Mouse (Mus musculus) cortical plate, adult 2 months (tissue): ENCODE results near the gene Tbc1d10a. TPM values are rescaled to one million over a fixed set of nuclear protein-coding genes. Genes with fewer than 3 reads are reported as not detected.

ENCODE experiments used
- H3K27ac ChIP-seq: fragments of 200-500 bp; 2 replicates; pipeline ENCODE4 v1.5.1; 2012; ENCODE audit warnings: low read length, control low read depth, inconsistent platforms; ENCODE audit not compliant: insufficient read depth
- H3K4me1 ChIP-seq: fragments of 200-500 bp; 2 replicates; pipeline ENCODE4 v1.6.1; 2011; ENCODE audit warnings: low read length; ENCODE audit not compliant: control insufficient read depth, insufficient read depth
- H3K4me3 ChIP-seq: fragments of 200-500 bp; 2 replicates; pipeline ENCODE4 v1.5.1; 2011; ENCODE audit warnings: mild to moderate bottlenecking, low read length, control low read depth; ENCODE audit not compliant: insufficient read depth
- CTCF ChIP-seq: fragments of 200-500 bp; IDR thresholded peaks from 2 replicates; pipeline ENCODE4 v1.5.1; 2011; ENCODE audit warnings: mild to moderate bottlenecking, control low read depth, low read length; ENCODE audit not compliant: insufficient read depth; ENCODE audit errors: extremely low read depth
- POLR2A ChIP-seq: fragments of 200-500 bp; IDR thresholded peaks from 2 replicates; pipeline ENCODE4 v1.6.1; 2011; ENCODE audit warnings: mild to moderate bottlenecking, low read length, control low read depth; ENCODE audit not compliant: insufficient read depth; ENCODE audit errors: extremely low read depth
- polyA plus RNA-seq: library from polyadenylated mRNA; depleted of rRNA; stranded (reverse); fragments of >200 nt; gene quantifications from 2 replicates; pipeline ENCODE4 v1.2.3, GENCODE M21; 2012

Gene Tbc1d10a
- polyA plus RNA-seq, 1 experiment = 49.6 TPM

- no peak overlapping the region for H3K4me3 ChIP-seq
Measured at GRCm38 (mm10) chr11:4149886-4150285, 36.7 kb upstream of the Tbc1d10a start.

DNA sequence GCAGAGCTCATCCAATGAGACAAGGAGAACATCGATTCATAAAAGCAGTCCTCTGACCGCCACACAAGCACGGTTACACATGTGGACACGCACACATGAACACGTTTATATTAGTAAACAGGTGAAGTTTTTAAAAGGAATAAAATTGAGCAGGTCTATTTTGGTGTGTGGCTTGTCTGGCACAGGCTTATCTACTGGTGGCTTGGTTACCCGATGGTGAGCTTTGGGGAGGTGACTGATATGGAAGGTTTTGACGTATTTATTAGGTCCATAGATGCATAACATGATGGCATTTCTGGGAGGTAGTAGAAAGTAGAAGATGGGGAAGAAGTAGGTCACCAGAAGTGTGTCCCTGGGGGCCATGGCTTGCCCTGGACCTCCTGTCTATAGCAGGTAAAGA is 32.9 kb upstream of the Tbc1d10a start:
- Histone ChIP-seq H3K4me1 (no peaks in the 10 kb centered on the region), H3K27ac (no peak overlapping the region), H3K4me3 (no peak overlapping the region)
- TF ChIP-seq CTCF (no peak), POLR2A (no peak)

More at GRCm38 (mm10) chr11:4149886-4150285, 36.7 kb upstream of the Tbc1d10a start:
- TF ChIP-seq CTCF (no peak), POLR2A (no peak)
- no peaks in the 10 kb centered on the region for H3K4me1 ChIP-seq
- no peak overlapping the region for H3K27ac ChIP-seq

GRCm38 (mm10) chr11:4155641-4156040 is 30.9 kb upstream of the Tbc1d10a start:
- Histone ChIP-seq H3K4me1 (peaks cover 2% of the 10 kb centered on the region), H3K4me3 (no peak overlapping the region), H3K27ac (no peak overlapping the region)
- TF ChIP-seq POLR2A (no peak), CTCF (no peak)

GRCm38 (mm10) chr11:4158676-4159075 is 27.9 kb upstream of the Tbc1d10a start:
- TF ChIP-seq POLR2A (no peak), CTCF (no peak)
- H3K4me1 ChIP-seq = peaks cover 9% of the 10 kb centered on the region
- no peak overlapping the region for H3K4me3 ChIP-seq
- H3K27ac ChIP-seq = no peak overlapping the region

GRCm38 (mm10) chr11:4159808-4160708 is 26.5 kb upstream of the Tbc1d10a start, which contains the start of the genes Ccdc157 and Sf3a1:
TSS of gene Ccdc157 (minus strand) at chr11:4160293.
TSS of gene Sf3a1 (plus strand) at chr11:4160350.
- H3K4me3 ChIP-seq = peak within 1 kb of the TSS; percentile 71
- peaks cover 15% of the 10 kb centered on the region for H3K4me1 ChIP-seq
- TF ChIP-seq POLR2A = peak; percentile 86
- no peak for TF ChIP-seq CTCF
- peak within 1 kb of the TSS; percentile 93 for H3K27ac ChIP-seq

GRCm38 (mm10) chr11:4160758-4161480 is 25.7 kb upstream of the Tbc1d10a start:
- peaks cover 15% of the 10 kb centered on the region for H3K4me1 ChIP-seq
- TF ChIP-seq CTCF (no peak), POLR2A (no peak)

GRCm38 (mm10) chr11:4164701-4165100 is 21.9 kb upstream of the Tbc1d10a start:
- no peak overlapping the region for H3K4me3 ChIP-seq

More at GRCm38 (mm10) chr11:4160758-4161480, 25.7 kb upstream of the Tbc1d10a start:
- Histone ChIP-seq H3K27ac (no peak overlapping the region), H3K4me3 (peak overlapping the region; percentile 71)

GRCm38 (mm10) chr11:4166467-4167090 is 20.0 kb upstream of the Tbc1d10a start:
- Histone ChIP-seq H3K4me3 (no peak overlapping the region), H3K27ac (no peak overlapping the region), H3K4me1 (peaks cover 9% of the 10 kb centered on the region)
- TF ChIP-seq POLR2A = no peak
- no peak for TF ChIP-seq CTCF

More at GRCm38 (mm10) chr11:4164701-4165100, 21.9 kb upstream of the Tbc1d10a start:
- Histone ChIP-seq H3K27ac (no peak overlapping the region), H3K4me1 (peaks cover 13% of the 10 kb centered on the region)
- TF ChIP-seq POLR2A = no peak
- no peak for TF ChIP-seq CTCF

DNA sequence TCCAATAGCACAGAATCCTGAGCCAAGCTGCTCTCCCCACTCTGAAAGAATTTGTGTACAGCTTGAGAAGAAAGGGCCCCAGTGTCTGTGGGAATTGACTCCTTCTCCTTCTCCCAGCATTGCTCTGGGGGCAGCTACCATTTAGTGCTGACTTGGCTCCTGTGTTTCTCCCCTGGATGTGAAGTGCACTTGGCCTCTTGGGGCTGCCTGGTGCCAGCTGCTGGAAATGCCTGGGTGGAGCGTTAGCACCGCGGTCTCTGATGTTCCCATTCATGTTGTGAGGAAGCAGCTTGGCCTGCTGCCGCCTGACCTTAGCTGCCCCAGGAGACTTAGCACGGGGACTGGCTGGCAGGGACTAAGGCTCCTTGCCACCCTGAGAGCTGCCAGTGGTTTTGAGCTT is 12.0 kb upstream of the Tbc1d10a start:
- Histone ChIP-seq H3K4me3 (no peak overlapping the region), H3K4me1 (no peaks in the 10 kb centered on the region), H3K27ac (peak overlapping the region; percentile 44)
- no peak for TF ChIP-seq CTCF
- no peak for TF ChIP-seq POLR2A
